Mouse (Mus musculus): Measurements from ENCODE around the gene Ebf1.

DNA sequence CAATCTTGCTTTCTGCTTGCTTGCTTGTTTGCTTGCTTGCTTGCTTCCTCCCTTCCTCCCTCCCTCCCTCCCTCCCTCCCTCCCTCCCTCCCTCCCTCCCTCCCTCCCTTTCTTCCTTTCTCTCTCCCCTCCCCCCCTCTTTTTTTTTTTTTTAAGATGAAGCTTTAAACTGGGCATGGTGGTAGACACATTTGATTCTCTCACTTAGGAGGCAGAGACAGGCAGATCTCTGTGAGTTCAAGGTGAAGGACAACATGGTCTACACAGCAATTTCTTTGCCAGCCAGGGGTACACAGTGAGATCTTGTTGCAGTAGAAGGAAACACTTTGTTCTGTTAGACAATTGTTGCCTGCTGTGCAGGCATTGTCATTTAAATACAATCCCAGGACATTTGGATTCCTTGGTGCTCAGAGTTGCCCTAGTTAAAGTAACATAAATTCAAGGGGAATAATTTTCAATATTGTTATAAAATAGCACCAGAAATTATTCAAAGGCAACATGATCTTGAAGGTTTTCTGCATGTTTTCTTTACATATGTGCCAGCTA lies 92.0 kb downstream of the Ebf1 start:
- TF ChIP-seq CTCF (IDR thresholded peaks at IDR 0.05; ENCODE audit: low read depth) = no peak
- no peak for TF ChIP-seq EP300 (IDR thresholded peaks at IDR 0.05; ENCODE audit: low read depth)
